Mouse (Mus musculus) bone marrow, adult 2 months (tissue): ENCODE results near the gene Hist1h2bn. TPM values are rescaled to one million over a fixed set of nuclear protein-coding genes. Genes with fewer than 3 reads are reported as not detected.
"Not testable (repeated sequence)": the region's sequence is repeated elsewhere in the genome, so short reads cannot be mapped to it uniquely, and the experiment has no call there.

Experiments
- H3K27ac ChIP-seq: fragments of 200-500 bp; 2 replicates; pipeline ENCODE4 v1.5.1; 2012; ENCODE audit warnings: low read depth, mild to moderate bottlenecking, control low read depth, inconsistent platforms, low read length; ENCODE audit not compliant: control insufficient read depth, poor library complexity, insufficient read depth
- H3K4me1 ChIP-seq: fragments of 200-500 bp; 2 replicates; pipeline ENCODE4 v1.6.1; 2011; ENCODE audit warnings: low read length; ENCODE audit not compliant: control insufficient read depth, insufficient read depth
- H3K4me3 ChIP-seq: fragments of 200-500 bp; replicated peaks from 2 replicates; pipeline ENCODE3; 2011; ENCODE audit warnings: mild to moderate bottlenecking, low read depth, low read length, control low read depth; ENCODE audit not compliant: control insufficient read depth
- CTCF ChIP-seq: fragments of 200-500 bp; IDR thresholded peaks from 2 replicates; pipeline ENCODE4 v1.5.1; 2011; ENCODE audit warnings: low read length, control low read depth; ENCODE audit not compliant: control insufficient read depth, insufficient read depth
- POLR2A ChIP-seq: fragments of 200-500 bp; IDR thresholded peaks from 2 replicates; pipeline ENCODE4 v1.6.1; 2011; ENCODE audit warnings: low read depth, mild to moderate bottlenecking, control low read depth, low read length, borderline replicate concordance; ENCODE audit not compliant: control insufficient read depth
- WGBS: fragments of 180-500 bp; shearing (Covaris S2); methylation state at CpG from one replicate; pipeline ENCODE4 v1.1.7; 2018; 5-methylcytosine and 5-hydroxymethylcytosine counted together
- polyA plus RNA-seq: library from polyadenylated mRNA; stranded (reverse); fragments of >200 nt; gene quantifications from 2 replicates; pipeline ENCODE4 v1.2.4, GENCODE M21; 2011; ENCODE audit warnings: low replicate concordance; ENCODE audit not compliant: missing spikeins, insufficient read depth, insufficient read length

The Hist1h2bn gene
- polyA plus RNA-seq, result 98.2 and 195 TPM in 2 replicates

GRCm38 (mm10) chr13:21753524-21754285 lies at the start of gene Hist1h2bn, which contains the start of gene Hist1h2ak:
Hist1h2bn (plus strand) TSS chr13:21754123.
Hist1h2ak (minus strand) TSS chr13:21753827.
- Histone ChIP-seq H3K4me3 (peak within 1 kb of the TSS; percentile 69), H3K27ac (peak within 1 kb of the TSS; percentile 99)
- WGBS, result under 1% methylated on average over 48 of the region's 50 CpGs
- peak; percentile 97 for TF ChIP-seq POLR2A
- H3K4me1 ChIP-seq, result not testable (repeated sequence)

- H3K4me3 ChIP-seq, result no peak overlapping the region
- H3K27ac ChIP-seq, result no peak overlapping the region
- no peaks in the 10 kb centered on the region; the same call in 1 of the 2 replicates for H3K4me1 ChIP-seq
- 65% methylated on average over 4 of the region's 4 CpGs for WGBS
- TF ChIP-seq POLR2A (no peak), CTCF (no peak)
Measured at GRCm38 (mm10) chr13:21706669-21707068, 47.3 kb upstream of the Hist1h2bn start.

- Histone ChIP-seq H3K27ac (peak overlapping the region; percentile 16), H3K4me3 (peak overlapping the region; percentile 87), H3K4me1 (no peaks in the 10 kb centered on the region; the same call in 1 of the 2 replicates)
- TF ChIP-seq POLR2A (no peak), CTCF (peak; percentile 89)
- under 1% methylated on average over 32 of the region's 32 CpGs for WGBS
Measured at GRCm38 (mm10) chr13:21710031-21710711, 43.8 kb upstream of the Hist1h2bn start.

- Histone ChIP-seq H3K4me1 (no peaks in the 10 kb centered on the region; the same call in 1 of the 2 replicates), H3K27ac (no peak overlapping the region), H3K4me3 (peak overlapping the region; percentile 39)
- WGBS, result 5% methylated on average over 22 of the region's 22 CpGs
- TF ChIP-seq CTCF (no peak), POLR2A (no peak)
Measured at GRCm38 (mm10) chr13:21710821-21711525, 43.0 kb upstream of the Hist1h2bn start.

- TF ChIP-seq POLR2A (no peak), CTCF (no peak)
- Histone ChIP-seq H3K27ac (no peak overlapping the region), H3K4me3 (no peak overlapping the region), H3K4me1 (no peaks in the 10 kb centered on the region; the same call in 1 of the 2 replicates)
- 34% methylated on average over 4 of the region's 4 CpGs for WGBS
Measured at GRCm38 (mm10) chr13:21711698-21712097, 42.2 kb upstream of the Hist1h2bn start.

GRCm38 (mm10) chr13:21714725-21715124 lies 39.2 kb upstream of the Hist1h2bn start:
- no peak for TF ChIP-seq POLR2A
- peak; percentile 45 for TF ChIP-seq CTCF
- no peak overlapping the region for H3K4me3 ChIP-seq
- WGBS, result under 1% methylated on average over 7 of the region's 7 CpGs
- H3K27ac ChIP-seq, result peak overlapping the region; percentile 99
- no peaks in the 10 kb centered on the region; the same call in 1 of the 2 replicates for H3K4me1 ChIP-seq

GRCm38 (mm10) chr13:21715131-21715863 lies 38.6 kb upstream of the Hist1h2bn start:
- Histone ChIP-seq H3K4me1 (no peaks in the 10 kb centered on the region; the same call in 1 of the 2 replicates), H3K27ac (peak overlapping the region; percentile 99), H3K4me3 (peak overlapping the region; percentile 50)
- under 1% methylated on average over 22 of the region's 22 CpGs for WGBS
- TF ChIP-seq CTCF (no peak), POLR2A (no peak)
